7 mouse cellular contexts compared by ENCODE assay signal in the genomic region with DNA sequence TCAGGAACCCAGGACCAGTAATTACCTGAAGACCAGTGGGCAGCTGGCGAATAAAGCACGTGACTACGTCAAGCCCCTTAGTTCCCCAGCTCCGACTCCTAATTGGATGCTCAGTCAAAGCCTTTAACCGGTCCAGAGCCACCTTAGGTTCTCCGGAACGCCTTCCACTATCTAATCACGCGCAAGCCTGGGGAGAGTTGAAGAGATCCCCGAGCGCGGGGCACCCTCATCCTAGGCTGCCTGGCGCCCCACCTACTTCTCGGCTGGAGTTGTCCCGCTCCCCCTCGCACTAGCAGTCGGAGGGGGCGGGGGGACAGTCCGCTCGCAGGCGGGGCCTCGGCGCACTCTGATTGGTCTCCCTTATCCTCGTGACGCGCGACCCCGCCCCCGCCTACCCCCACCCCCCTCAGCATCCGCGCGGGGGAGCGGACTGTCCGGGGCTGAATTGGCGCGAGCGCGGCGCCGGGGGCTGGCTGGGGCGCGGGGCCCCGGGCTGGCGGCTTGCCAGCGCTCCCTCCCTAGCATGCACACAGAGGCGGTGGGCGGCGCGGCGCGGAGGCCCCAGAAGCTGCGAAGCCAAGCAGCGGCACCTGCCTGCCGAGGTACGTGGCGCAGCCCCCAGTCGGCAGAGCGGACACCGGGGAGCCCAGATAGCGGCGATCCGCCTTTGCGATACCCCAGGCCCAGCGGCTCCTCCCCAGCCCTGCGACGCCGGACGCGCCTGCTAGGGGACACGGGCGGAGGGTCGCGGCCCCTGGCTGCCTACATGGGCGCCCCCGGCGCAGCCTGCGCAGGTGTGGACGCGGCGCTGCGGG. TPM values are rescaled to one million over a fixed set of nuclear protein-coding genes. Genes with fewer than 3 reads are reported as not detected.
DNase-seq lines count a peak whose midpoint lies in the region; ATAC-seq lines count a peak whose summit lies in the region.

Gene St3gal5, plus strand, starts transcription at position 412 of the 815 bp plus-strand sequence.

- peaks cover 40% of the 10 kb centered on the region for H3K4me1 ChIP-seq in limb, embryonic 10.5 days
- peaks cover 37% of the 10 kb centered on the region for H3K4me1 ChIP-seq in midbrain, embryonic 12.5 days

- ATAC-seq in granulocyte monocyte progenitor cell, adult 5-6 weeks (replicated peaks; ENCODE audit: poor library complexity, severe bottlenecking), result peak; percentile 94
- peak; percentile 98 for ATAC-seq in midbrain, embryonic 12.5 days (ENCODE audit: low FRiP score, low read depth)

- DNase-seq in adrenal gland, postnatal 10 days, result peak; percentile 95
- peak; percentile 96 for DNase-seq in embryo, embryonic 9.5 days (ENCODE audit: extremely low spot score)
- DNase-seq in kidney, adult 11 months, result peak; percentile 82
- peak; percentile 97 for DNase-seq in limb, embryonic 10.5 days (ENCODE audit: low spot score)
- DNase-seq in skeletal muscle tissue, adult 2 months (ENCODE audit: low read depth, low spot score), result peak; percentile 78

- no peaks in the 10 kb centered on the region for H3K36me3 ChIP-seq in limb, embryonic 10.5 days
- no peaks in the 10 kb centered on the region for H3K36me3 ChIP-seq in midbrain, embryonic 12.5 days

- H3K9ac ChIP-seq in midbrain, embryonic 12.5 days (replicated peaks), result peak within 1 kb of the TSS; percentile 89

- WGBS in limb, embryonic 10.5 days, result under 1% methylated on average over 81 of the region's 81 CpGs
- WGBS in midbrain, embryonic 12.5 days, result under 1% methylated on average over 79 of the region's 81 CpGs

- H3K27me3 ChIP-seq in limb, embryonic 10.5 days (ENCODE audit: low read depth, poor library complexity, severe bottlenecking), result no peaks in the 10 kb centered on the region
- H3K27me3 ChIP-seq in midbrain, embryonic 12.5 days, result no peaks in the 10 kb centered on the region

- peak within 1 kb of the TSS; percentile 93 for H3K27ac ChIP-seq in limb, embryonic 10.5 days
- peak within 1 kb of the TSS; percentile 85 for H3K27ac ChIP-seq in midbrain, embryonic 12.5 days (replicated peaks)

- peak within 1 kb of the TSS; percentile 94 for H3K4me2 ChIP-seq in midbrain, embryonic 12.5 days (replicated peaks)

- peak within 1 kb of the TSS; percentile 79 for H3K4me3 ChIP-seq in limb, embryonic 10.5 days
- peak within 1 kb of the TSS; percentile 73 for H3K4me3 ChIP-seq in midbrain, embryonic 12.5 days

- no peaks in the 10 kb centered on the region for H3K9me3 ChIP-seq in limb, embryonic 10.5 days (replicated peaks)
- H3K9me3 ChIP-seq in midbrain, embryonic 12.5 days, result no peaks in the 10 kb centered on the region

RNA-seq across cellular contexts. Expression of gene St3gal5, which starts in this region (rescaled TPM):
- total RNA-seq in adrenal gland, postnatal 10 days (2021), result 100 to 1,000 TPM in 1 of 2 experiments, 10 to 100 TPM in 1; 98.6 to 160 TPM
- total RNA-seq in granulocyte monocyte progenitor cell, adult 5-6 weeks (2014; fragmentation: Nextera tagmentation), result 2.6 TPM in 1 of 2 replicates, not detected in the other
- 10.9 and 11.0 TPM in 2 replicates for total RNA-seq in granulocyte monocyte progenitor cell, adult 5-6 weeks (2017)
- polyA plus RNA-seq in limb, embryonic 10.5 days (2016; fragmentation: Nextera tagmentation; extraction: Ambion mirVana), result 26.7 and 26.8 TPM in 2 replicates
- 41.5 and 42.4 TPM in 2 replicates for polyA plus RNA-seq in midbrain, embryonic 12.5 days (2016; fragmentation: Nextera tagmentation; extraction: Ambion mirVana)

Comparison
In these comparisons a context has a peak if more than half of its experiments do, and no peak if none do; other contexts are left out.
1. Peak in every context shown above with its lines: DNase-seq, ATAC-seq, H3K4me3 ChIP-seq and H3K27ac ChIP-seq.
2. RNA of gene St3gal5 (total RNA-seq): 98.6 to 160 TPM in adrenal gland, postnatal 10 days; 2.6 to 11.0 TPM in granulocyte monocyte progenitor cell, adult 5-6 weeks; every median in the first group is over 4 times any median in the second.